Mouse (Mus musculus) spleen, postnatal 14 days (tissue): ENCODE measurements around the gene Zfp366.

Experiments used
- DNase-seq, 2 experiments: peaks; one replicate each; pipeline ENCODE4 v3.0.0; 2021 to 2022; ENCODE audit warnings: low spot score in 2 of 2

Zfp366 gene

DNA sequence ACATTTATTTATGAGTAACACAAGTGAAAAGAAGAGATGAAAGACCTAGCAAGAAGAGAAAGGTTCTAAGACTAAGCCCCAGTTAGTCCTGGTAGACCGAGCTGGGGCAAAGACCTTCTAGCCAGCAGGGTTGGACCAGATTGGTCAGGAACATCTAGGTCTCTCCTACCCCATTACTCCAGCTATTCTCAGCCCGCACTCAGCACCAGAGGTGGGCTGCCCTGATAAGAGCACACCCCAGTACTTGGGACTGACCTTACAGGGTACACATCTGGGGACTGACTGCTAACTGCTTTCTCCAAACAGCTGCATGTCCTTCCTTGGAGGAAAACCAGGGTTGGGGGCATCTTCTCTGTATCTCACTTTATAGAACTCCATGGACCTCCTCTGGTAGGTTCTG, 66.2 kb downstream of the Zfp366 start:
- no peak for DNase-seq

DNA sequence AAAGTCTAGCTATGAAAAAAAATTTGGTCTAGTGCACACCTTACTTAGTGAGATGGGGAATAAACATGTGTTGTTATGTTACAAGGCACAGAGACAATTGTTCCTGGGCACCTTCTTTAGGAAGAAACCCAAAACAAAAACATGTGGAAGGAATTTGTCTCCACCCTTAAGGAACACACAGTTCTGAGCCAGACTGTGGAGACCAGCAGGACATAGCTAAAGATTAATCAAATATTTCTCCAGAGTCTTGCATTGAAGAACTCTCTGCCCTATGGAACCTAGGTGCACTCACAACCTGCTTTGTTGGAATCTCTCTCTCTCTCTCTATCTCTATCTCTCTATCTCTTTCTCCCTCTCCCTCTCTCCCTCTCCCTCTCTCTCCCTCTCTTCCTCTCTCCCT, 69.6 kb downstream of the Zfp366 start:
- no peak for DNase-seq

DNA sequence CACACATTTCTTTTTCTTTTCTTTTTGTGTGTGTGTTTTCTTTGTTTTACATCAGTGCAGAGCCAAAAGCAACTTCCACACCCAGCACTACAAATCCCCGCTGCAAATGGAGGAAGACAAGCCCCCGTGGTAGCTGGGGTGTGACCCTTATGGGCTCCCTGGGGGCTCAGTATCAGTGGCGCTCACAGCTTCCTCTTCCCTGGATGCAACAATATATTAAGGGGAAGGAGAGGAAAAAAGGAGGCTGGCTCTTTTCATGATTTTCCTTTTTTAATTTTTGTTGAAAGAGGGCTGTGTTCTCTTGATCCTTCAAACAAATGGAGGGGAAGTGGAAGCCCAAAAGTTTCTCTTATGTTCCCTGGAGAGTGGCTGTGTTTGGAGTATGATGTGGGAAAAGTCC, 70.2 kb downstream of the Zfp366 start:
- DNase-seq, result no peak

DNA sequence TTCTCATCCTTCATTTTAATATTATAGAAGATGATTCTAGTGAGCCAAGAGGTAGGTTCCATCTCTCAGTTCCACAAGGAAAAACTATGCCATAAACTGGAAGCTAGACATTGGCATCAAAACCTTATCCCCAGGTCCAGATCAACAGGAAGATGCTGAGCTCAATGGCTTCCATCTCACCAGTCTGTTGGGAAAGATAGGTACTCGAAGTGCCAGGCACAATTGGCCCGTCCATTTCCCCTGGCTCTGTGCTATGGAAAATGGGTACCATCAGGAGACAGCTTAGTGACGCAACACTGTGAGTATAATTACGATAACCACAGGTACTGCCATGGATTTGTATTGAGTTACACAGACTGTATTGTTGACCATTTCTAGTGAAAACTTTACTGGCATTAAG, 72.3 kb downstream of the Zfp366 start:
- no peak for DNase-seq

DNA sequence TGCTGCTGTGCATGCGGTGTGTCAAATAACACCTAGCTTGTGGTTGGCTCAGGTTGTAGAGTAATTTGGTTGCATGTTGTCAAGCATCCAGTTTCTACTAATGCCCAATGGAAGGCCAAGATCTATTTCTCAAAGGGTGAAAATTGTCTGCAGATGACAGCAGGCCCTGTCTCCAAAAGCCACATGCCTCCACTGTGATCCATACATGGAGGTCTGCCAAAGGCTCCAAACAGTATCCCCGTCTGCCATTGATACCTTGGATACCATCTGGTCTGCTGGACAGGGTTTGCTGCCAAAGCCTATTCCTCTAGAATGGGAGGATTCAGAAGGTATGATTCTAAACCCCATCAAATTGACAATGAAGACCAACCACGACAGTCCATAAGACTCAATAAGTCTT, 74.1 kb downstream of the Zfp366 start:
- DNase-seq, result no peak

DNA sequence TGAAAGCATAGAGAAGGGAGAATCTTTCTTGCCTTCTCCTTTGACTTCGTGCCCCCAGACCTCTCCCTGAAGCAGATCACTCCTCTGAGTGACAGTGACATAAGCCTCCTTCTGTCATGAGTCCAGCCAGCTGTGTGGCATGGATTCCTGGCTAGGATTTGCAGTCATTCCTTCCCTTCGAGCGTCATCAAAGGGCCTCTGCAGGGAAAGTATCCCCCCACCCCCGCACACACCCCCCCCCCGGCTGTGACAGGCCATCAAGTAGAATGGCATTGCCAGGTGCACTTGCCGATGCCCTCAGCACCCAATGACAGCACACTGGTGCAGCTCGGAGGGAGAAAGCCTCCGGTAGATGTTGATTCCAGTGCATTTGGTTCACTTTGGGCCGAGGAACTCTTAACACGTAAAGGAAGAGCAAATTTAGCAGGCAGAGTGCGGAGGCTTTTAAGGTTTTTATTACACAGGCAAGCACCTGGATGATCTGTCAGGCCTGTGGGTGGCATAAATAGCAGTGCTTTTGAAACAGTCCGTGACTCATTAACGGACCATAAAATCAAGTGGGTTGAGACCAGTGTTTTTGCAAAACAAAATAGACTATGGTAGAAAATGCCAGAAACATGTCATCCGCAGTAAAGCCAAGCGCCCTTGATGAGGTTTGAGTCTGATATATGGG, 75.0 kb downstream of the Zfp366 start:
- DNase-seq, result no peak

DNA sequence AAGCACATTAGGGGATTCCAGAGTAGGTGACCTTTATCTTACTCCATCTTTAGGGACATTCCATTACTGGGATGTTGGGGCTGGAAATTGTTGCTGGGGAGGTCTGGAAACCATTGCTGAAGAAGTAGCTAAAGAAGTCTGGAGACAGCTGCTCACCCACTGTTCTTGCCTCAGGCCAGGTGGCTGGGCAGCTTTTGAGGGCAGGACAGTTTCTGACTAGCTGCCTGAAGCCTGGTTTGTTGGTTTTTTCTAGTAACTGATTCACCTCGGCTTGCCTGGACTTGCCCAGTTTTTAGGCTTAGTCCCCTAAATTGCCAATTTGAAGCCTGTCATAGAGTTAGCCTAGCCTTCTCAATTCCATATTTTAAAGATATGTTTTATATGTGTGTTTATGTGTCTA, 77.8 kb downstream of the Zfp366 start:
- no peak for DNase-seq

DNA sequence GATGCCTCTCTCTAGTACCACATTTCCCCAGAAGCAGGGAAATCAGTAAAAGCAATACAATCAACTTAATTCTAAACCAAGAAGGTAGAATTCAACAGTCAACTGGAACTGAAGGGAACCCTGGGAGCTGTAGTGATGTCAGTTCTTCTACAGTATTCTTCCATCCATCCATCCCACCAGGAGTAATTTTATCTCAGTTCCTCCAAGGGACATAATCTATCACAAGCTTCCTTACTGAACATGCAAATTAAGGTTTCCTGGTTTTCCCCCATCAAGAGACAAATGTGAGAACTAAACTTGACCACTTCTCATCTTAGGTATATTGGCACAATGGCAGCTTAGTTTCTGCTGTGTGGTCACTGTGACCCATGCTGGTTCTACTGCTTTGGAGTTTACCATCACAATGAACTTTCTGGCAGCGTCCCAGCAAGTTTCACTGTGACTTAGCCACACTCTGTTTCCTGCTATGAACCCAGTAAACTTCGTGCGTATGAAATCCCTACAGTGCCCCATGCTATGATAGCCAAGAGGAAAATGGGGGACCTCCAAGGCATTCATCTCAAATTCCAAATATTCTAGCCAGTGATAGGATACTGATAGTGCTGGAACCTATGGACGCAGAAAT, 78.6 kb downstream of the Zfp366 start:
- DNase-seq, result no peak

DNA sequence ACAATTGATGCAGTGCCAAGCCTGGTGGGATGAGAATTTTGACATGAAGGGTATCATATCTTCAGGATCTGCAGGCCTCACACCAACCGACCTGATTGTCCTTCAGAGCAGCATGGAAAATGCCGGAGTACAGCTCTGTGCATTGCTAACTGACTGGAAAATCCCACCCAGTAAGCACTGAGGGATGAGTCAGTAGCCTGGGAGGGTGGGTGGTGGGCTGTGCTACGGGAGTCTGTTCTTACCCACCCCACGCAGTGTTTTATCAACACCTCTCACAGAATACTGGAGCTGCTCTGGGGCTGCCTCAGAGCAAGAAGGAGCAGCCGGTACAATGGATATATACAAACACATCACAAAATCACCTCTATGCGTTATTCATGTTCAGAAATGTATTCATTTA, 79.9 kb downstream of the Zfp366 start:
- DNase-seq, result no peak

DNA sequence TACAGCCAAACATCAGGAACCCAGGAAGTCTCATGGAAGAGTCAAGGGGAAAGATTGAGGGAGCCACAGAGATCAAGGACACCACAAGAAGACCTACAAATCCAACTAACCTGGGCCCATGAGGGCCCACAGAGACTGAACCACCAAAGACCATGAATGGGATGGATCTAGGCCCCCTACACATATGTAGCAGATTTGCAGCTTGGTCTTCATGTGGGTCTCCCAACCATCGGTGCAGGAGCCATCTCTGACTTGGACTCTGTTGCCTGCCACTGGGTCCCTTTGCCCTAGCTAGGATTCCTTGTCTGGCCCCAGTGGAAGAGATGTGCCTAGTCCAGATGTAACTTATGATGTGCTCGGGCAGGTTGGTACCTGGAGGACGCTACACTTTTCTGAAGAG, 87.4 kb downstream of the Zfp366 start:
- DNase-seq, result no peak

DNA sequence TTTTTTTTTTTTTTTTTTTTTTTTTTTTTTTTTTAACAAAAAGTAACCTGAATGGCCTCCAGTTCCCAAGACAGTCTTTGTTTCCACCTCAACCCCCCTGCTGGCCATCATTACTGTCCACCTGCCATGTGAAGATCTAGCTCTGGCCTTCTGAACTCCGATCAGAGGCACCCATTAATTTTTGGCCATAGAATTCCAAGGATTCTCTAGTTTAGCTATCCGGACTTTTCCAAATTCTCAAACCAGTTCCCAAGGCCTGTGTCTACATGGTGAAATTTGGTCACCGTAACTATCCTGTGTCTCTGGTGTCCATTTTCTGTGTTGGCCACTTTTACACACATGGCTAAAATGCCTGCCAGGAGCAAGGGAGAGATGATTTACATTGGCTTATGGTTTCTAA, 92.9 kb downstream of the Zfp366 start:
- DNase-seq, result no peak

DNA sequence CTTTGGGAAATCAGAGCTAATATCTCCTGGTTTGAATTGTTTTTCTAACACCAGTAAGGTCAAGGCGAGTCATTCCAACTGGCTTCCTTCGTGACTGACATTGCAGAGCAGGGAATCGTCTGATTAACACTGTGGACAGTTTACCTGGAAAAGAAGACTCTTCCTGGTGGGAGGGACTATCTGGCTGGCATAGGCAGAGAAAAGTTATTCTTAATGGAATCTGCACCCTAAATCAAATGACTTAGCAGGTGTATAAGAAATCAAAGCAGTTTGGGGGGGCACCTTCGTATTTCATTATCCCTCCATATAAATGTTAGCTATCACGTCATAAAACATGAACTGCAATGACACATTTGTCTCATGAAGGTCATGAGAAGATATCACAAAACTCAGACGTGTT, 93.9 kb downstream of the Zfp366 start:
- DNase-seq, result no peak

DNA sequence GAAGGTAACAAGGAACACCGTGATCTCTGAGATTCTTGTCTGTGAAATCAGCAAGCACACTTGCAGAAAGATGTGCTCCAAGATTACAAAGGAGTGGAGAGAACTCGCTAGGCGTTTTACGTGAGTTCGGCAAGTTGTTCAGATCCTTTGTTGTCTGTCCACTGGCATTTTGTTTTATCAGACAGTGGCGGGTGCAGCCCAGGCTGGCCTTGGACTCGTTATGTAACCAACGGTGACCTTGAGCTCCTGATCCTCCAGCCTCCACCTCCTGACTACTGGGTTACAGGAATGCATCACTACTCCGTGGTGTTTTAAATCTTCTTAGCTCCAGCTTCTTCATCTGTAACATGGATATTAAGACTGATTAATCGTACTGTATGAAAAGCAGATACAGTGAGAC, 94.7 kb downstream of the Zfp366 start:
- DNase-seq, result no peak

DNA sequence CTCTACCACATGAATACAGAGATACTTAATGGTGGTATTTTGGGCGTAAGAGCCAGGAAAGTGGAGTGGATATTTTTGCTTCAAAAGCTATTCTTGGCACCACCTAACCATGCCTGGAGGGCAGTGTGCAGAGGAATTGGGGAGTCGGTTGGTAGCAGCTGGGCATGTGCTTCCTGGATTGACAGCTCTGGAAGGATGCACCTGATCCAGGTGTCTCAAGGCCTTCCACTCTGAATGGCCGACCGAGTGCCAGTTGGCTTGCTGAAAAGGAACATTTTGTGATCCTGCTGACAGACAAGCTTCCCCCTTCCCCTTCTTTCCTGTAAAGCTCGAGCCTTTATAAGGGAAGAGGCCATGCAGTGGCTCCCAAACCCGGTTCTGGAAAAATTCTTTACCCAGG, 98.3 kb downstream of the Zfp366 start:
- DNase-seq, result no peak

DNA sequence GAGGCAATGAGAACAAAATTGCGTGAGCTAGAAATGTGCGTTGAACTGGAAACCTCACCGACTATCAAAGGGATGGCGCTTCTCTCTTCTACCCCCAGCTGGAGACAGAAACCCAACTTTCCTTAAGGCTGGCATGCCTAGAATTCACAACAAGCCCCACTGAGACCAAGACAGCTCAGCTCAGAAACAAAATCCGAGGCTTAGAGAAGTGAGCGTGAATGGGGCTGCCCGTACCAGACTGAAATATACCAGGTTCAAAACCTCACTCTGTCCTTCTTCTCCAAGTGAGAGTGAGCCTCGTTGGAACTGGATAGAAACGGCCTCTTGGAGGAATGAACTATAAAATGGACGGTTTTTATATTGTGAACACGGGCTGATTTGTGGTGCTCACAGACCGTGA, 99.3 kb downstream of the Zfp366 start:
- DNase-seq, result no peak

DNA sequence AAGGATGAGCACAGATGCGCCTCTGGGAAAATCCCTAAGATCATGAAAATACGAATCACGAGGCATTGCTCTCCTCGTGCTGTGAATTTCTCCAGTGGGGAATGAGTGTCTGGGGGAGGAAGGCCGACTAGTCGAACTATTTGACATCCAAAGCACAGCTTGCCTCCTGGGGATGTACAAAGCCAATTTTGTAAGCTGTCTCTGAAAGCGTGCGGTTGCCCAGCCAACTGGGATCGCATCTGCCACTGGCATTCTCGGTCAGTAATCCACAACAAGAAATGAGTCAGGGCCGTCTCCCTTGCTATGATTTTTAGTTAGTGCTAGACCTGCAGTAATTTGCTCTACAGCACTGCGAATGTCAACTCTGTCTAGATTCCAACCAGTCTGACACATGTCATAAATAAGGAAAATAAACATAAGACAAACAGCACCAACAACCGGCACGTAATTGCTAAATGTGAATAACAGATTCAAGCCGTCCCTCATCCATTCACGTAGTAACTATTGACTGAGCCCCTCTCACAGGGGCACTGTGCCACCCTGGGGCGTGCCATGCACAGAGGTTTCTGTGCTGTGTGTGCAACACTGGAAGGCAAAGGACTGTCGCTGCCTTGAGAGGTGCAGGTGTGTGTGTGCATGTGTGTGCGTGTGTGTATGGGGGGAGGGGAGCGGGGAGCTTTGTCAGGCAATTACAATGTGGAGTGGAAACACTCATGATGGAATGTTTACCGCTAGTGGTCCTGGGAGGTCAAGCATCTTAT, 100.0 kb downstream of the Zfp366 start:
- DNase-seq, result no peak

DNA sequence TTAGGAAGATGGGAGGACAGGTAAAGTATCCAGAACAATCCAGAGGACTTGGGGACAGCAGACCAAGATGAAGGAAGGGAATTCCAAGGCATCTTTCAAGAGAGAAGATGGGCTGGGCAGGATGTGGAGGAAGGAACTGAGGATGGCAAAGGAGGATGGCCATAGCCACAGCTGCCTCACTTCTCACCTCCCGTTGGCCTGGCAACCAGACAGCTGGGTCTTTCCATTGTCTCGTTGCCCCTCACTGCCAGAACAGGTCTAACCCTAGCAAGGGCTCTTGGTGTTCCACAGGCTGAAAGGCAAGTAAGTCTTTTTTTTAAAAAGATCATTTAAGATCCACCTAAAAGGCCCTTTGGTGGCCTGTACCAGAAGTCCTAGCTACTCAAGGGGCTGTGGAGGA, 100.6 kb downstream of the Zfp366 start:
- DNase-seq, result no peak

DNA sequence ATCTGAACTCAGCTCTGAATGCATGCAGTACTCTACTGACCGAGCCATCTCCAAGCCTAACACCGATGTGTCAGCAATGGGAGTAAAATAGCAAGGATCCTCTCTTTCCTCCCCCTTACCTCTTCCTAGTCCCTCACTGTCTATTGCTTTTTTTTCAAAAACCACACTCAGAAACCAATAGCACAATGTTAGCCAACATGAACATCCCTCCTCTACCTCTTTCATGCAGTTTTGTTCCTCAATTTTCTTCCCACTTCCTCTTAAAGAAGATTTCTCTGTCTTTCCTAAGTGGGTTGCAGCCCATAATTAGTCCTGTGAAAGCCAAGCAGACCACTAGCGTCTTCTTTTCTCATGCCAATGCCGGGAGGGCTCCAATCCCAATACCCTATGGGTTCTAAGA, 102.6 kb downstream of the Zfp366 start:
- DNase-seq, result no peak

DNA sequence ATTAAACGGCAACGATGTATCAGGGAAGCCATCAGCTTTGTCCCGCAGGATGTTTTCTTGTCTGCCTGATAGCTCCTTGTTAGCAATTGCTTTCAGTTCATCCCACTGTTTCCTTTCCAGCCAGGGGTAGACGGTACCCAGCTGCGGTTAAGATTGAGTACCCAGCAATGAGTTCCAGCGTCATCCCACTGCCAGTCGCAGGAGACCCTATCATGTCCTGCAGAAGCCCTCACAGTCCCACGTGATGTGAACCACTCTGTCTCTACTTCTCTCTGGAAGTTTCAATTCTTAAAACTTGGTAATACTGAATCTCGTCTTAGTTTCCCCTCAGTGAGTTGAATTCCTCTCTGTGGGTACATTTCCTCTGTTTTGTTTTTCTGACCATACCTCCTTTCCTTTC, 103.2 kb downstream of the Zfp366 start:
- DNase-seq, result no peak

DNA sequence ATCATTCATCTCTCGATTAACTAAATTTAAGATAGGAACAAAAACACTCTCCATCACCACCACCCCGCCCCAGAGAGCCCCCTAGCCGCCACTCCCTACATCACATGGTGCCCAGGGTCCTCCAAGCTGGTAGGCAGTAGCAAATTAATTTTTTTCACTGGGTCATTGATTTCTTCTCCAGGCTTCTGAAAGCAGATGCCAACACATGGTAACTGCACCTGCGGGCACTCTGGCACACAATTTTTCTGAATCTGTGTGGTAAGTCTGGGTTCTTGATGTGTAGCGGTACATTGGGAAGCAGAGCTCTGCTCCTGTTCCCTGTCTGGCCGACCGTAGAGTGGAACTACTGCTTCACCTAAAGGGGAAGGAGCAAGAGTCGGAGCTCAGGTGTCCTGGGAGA, 106.1 kb downstream of the Zfp366 start:
- no peak for DNase-seq

DNA sequence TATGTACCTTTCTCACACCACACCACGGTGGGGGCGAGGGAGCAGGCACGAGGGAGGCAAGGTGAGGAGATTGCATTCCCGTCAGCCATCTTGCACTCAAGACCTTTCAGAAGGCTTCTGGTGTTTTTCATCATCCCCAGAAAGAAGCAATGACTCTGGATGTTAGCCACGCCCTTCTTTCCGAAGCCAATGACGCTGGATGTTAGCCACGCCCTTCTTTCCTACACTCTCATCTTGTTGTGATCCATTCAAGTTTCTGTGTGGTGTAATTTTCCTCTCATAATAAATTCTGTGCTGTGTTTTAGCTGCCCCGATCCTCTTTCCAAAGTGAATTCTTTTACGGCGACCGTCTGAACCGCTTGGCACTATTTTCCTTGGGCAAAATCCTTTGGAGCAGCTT, 109.6 kb downstream of the Zfp366 start:
- no peak for DNase-seq

DNA sequence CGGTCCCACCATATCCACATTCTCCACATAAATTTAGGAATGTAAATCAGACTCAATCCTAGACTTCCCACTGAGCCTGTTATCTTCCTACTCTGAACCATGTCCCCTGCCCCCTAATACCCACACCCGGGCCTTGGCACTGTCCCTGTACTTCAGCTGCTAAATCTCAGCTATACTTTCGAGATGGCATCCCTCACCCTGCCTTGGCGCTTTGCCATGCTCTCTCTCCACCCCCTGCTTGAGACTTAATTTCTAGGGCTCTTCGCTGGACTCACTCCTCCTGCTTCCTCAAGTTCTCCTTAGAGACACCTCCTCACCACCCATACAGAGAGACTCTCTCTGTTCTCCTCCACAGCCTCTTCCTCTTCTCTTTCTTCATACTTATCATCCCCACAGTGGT, 115.3 kb downstream of the Zfp366 start:
- DNase-seq, result no peak
